Mouse (Mus musculus) C2C12 (cell line): ENCODE measurements around the gene L2hgdh. TPM values are rescaled to one million over a fixed set of nuclear protein-coding genes. Genes with fewer than 3 reads are reported as not detected.

Experiments used
- H3K27me3 ChIP-seq: one replicate; pipeline ENCODE4 v1.6.1; 2011; ENCODE audit not compliant: control insufficient read depth, insufficient read depth, insufficient read length
- H3K36me3 ChIP-seq: one replicate; pipeline ENCODE4 v1.6.1; 2011; ENCODE audit not compliant: control insufficient read depth, insufficient read depth
- H3K4me3 ChIP-seq: one replicate; pipeline ENCODE4 v1.5.1; 2011; ENCODE audit warnings: mild to moderate bottlenecking, control low read depth; ENCODE audit not compliant: poor library complexity, insufficient read depth, severe bottlenecking
- H3K79me2 ChIP-seq: one replicate; pipeline ENCODE4 v1.6.1; 2011; ENCODE audit not compliant: control insufficient read depth, insufficient read depth
- H3K79me3 ChIP-seq: one replicate; pipeline ENCODE4 v1.6.1; 2011; ENCODE audit warnings: low read depth, control low read depth
- H3ac ChIP-seq: one replicate; pipeline ENCODE3; 2011; ENCODE audit warnings: low read depth; ENCODE audit not compliant: control insufficient read depth, insufficient read length
- CEBPB ChIP-seq: IDR thresholded peaks from one replicate; pipeline ENCODE4 v1.6.1; 2011; ENCODE audit warnings: low read depth, mild to moderate bottlenecking, control low read depth, moderate library complexity
- CTCF ChIP-seq: IDR thresholded peaks from one replicate; pipeline ENCODE4 v1.5.1; 2011; ENCODE audit not compliant: control insufficient read depth, insufficient read depth, insufficient read length
- FOSL1 ChIP-seq: IDR thresholded peaks from one replicate; pipeline ENCODE4 v1.8.0; 2011; ENCODE audit warnings: mild to moderate bottlenecking, low read length; ENCODE audit not compliant: poor library complexity, insufficient read depth, severe bottlenecking
- MAX ChIP-seq: IDR thresholded peaks from one replicate; pipeline ENCODE4 v1.6.1; 2011; ENCODE audit warnings: mild to moderate bottlenecking, control low read depth
- MYOD1 ChIP-seq: IDR thresholded peaks from one replicate; pipeline ENCODE4 v1.6.1; 2011; ENCODE audit warnings: low read depth; ENCODE audit not compliant: control insufficient read depth, insufficient read length
- MYOG ChIP-seq: IDR thresholded peaks from one replicate; pipeline ENCODE4 v1.6.1; 2011; ENCODE audit not compliant: control insufficient read depth, insufficient read length; ENCODE audit errors: extremely low read depth
- USF1 ChIP-seq: IDR thresholded peaks from one replicate; pipeline ENCODE4 v1.6.1; 2011; ENCODE audit warnings: low read depth, mild to moderate bottlenecking, control low read depth, moderate library complexity
- polyA plus RNA-seq: library from polyadenylated mRNA; unstranded; fragments of >200 nt; fragmentation: generic; extraction: Trizol; gene quantifications from one replicate; pipeline ENCODE4 v1.2.1, GENCODE M21; 2012; ENCODE audit warnings: missing spikeins

Gene L2hgdh
- polyA plus RNA-seq, 1 experiment, result 3.8 TPM

GRCm38 (mm10) chr12:69757418-69758141, 32.9 kb upstream of the L2hgdh start:
- Histone ChIP-seq H3K27me3 (no peaks in the 10 kb centered on the region), H3K4me3 (no peak overlapping the region), H3K79me2 (no peaks in the 10 kb centered on the region), H3K79me3 (no peaks in the 10 kb centered on the region), H3K36me3 (no peaks in the 10 kb centered on the region), H3ac (peak overlapping the region; percentile 29)
- TF ChIP-seq MAX, result peak; percentile 34
- TF ChIP-seq CTCF, result peak; percentile 87
- TF ChIP-seq FOSL1, result no peak
- TF ChIP-seq MYOG, result no peak
- no peak for TF ChIP-seq USF1

DNA sequence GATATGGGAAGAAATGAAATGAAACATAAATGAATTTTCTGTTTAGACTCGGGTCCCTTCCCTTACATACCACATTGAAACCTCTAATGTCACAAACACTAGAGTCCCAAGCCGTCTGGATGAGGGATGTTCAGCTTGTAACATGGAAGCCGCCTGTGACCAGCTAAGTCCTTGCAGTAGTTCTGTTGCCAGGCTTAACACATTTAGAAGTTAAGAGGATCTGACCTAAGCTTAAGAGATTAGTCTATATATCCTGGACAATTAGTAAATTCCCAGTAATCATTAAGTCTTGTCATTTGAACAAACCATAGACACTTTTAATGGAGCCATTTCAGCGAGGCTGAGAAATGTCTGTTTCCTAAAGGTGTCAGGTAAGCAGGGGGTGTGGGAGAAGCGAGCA, 31.3 kb upstream of the L2hgdh start:
- no peak overlapping the region for H3ac ChIP-seq
- TF ChIP-seq MAX (no peak), MYOG (no peak), USF1 (no peak), CEBPB (no peak), FOSL1 (no peak)
- H3K79me3 ChIP-seq, result no peaks in the 10 kb centered on the region
- no peaks in the 10 kb centered on the region for H3K27me3 ChIP-seq
- no peaks in the 10 kb centered on the region for H3K79me2 ChIP-seq
- H3K4me3 ChIP-seq, result no peak overlapping the region
- H3K36me3 ChIP-seq, result no peaks in the 10 kb centered on the region

DNA sequence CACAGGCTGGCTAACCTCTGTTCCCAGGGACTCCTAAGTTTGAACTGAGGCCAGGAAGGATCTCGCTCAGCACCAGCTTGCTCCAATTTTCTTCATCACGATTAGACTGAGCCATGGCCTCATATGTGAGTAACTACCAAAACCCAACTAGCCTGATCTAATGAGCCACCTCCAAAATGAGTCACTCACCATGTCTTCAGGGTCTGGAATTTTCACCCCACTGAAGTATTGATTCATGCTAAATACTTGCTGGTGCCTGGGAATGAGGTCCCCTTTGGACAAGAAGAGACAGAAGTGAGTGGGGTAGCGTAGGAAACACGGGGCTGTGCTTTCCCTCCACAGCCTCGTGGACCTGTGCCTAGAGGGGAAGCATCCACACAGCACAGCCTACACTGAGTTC, 29.3 kb upstream of the L2hgdh start:
- H3K4me3 ChIP-seq, result no peak overlapping the region
- H3ac ChIP-seq, result no peak overlapping the region
- no peaks in the 10 kb centered on the region for H3K27me3 ChIP-seq
- no peaks in the 10 kb centered on the region for H3K36me3 ChIP-seq
- H3K79me2 ChIP-seq, result no peaks in the 10 kb centered on the region
- TF ChIP-seq CEBPB (no peak), CTCF (no peak), MYOG (no peak), FOSL1 (no peak), MAX (no peak), USF1 (no peak), MYOD1 (no peak)
- no peaks in the 10 kb centered on the region for H3K79me3 ChIP-seq

DNA sequence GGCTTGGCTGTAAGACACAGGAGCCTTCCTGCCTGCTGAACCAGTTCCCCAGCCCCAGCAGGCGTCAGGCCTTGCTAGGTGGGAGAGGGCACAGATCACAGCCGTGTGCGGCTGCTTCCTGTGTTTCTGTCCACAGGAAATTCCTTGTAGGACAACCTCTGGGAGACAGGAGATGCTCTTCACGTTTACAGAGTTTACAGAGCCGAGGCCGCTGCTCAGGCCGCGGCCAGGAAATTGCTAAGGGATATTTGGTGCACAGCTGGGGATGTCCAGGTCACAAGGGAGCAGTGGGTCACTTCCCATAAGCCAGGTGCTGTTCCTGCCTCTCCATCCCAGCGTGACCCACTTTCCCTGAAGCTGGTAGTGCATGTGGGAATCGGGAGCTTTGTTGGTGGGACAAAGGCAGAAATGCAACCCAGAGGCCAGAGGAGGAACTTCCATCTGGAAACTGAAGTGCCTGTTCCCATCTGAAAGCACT, 27.2 kb upstream of the L2hgdh start:
- no peaks in the 10 kb centered on the region for H3K79me2 ChIP-seq
- no peak overlapping the region for H3ac ChIP-seq
- no peak overlapping the region for H3K4me3 ChIP-seq
- TF ChIP-seq MAX (no peak), USF1 (no peak), CEBPB (no peak), MYOG (no peak), CTCF (no peak), MYOD1 (no peak), FOSL1 (no peak)
- no peaks in the 10 kb centered on the region for H3K27me3 ChIP-seq
- no peaks in the 10 kb centered on the region for H3K79me3 ChIP-seq
- no peaks in the 10 kb centered on the region for H3K36me3 ChIP-seq

DNA sequence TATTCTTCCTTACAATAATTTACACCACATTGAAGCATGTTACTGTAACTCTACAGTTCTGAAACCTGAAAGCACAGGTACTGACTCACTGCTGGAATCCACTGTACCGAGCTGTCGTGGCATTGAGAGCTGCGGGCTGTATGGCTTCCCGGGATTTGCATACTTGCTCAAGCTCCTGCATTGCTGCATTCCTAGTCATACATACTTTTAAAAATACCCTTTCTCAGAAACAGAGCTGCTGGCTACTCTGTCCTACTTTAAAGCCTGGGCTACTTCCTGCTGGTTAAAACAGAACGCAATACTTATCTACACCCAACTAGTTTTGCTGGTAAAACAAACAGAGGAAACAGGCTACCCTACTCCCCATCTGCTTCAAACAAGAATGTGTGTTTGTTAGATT, 19.5 kb upstream of the L2hgdh start:
- Histone ChIP-seq H3K4me3 (no peak overlapping the region), H3K79me3 (no peaks in the 10 kb centered on the region), H3K79me2 (no peaks in the 10 kb centered on the region), H3K27me3 (no peaks in the 10 kb centered on the region), H3K36me3 (no peaks in the 10 kb centered on the region), H3ac (no peak overlapping the region)
- TF ChIP-seq USF1, result no peak
- TF ChIP-seq CEBPB, result no peak
- TF ChIP-seq MYOG, result no peak
- no peak for TF ChIP-seq MAX
- TF ChIP-seq CTCF, result no peak
- no peak for TF ChIP-seq FOSL1
- no peak for TF ChIP-seq MYOD1

DNA sequence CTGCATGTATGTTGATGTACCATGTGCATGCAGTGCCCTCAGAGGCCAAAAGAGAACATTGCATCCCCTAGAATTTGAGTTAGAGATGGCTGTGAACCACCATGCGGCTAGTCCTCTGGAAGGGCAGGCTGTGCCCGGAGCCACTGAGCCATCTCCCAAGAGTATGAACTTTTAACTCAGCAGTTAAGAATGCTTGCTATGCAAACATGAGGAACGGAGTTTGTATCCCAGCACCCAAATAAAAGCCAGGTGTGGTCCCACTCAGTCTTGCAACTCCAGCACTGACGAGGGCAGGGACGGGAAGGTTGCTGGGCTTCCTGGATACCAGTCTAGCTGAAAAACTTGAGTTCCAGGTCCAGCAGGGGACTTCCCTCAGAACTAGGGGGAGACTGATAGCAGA, 17.3 kb upstream of the L2hgdh start:
- Histone ChIP-seq H3ac (no peak overlapping the region), H3K4me3 (no peak overlapping the region), H3K36me3 (no peaks in the 10 kb centered on the region), H3K27me3 (no peaks in the 10 kb centered on the region), H3K79me3 (no peaks in the 10 kb centered on the region), H3K79me2 (no peaks in the 10 kb centered on the region)
- TF ChIP-seq MAX (no peak), CTCF (no peak)
